Mouse (Mus musculus): ENCODE results near the gene Atp7b.

- TF ChIP-seq CTCF (IDR thresholded peaks at IDR 0.05; ENCODE audit: low read depth) (no peak), EP300 (IDR thresholded peaks at IDR 0.05; ENCODE audit: low read depth) (no peak)
Measured at GRCm38 (mm10) chr8:22055492-22055877, 4.6 kb downstream of the Atp7b start.
